Mouse (Mus musculus) liver, embryonic 14.5 days (tissue): ENCODE results near the gene Utp14b. TPM values are rescaled to one million over a fixed set of nuclear protein-coding genes. Genes with fewer than 3 reads are reported as not detected.

Source experiments
- ATAC-seq: fragments of 200-750 bp; cut with Nextera tagmentation; 2 replicates; pipeline ENCODE4 v1.8.0; 2017; ENCODE audit warnings: moderate number of reproducible peaks, mild to moderate bottlenecking, moderate library complexity; ENCODE audit not compliant: insufficient read depth
- DNase-seq, 3 experiments: peaks; one replicate each; pipeline ENCODE4 v3.0.0-alpha.2; 2012 to 2013; ENCODE audit warnings: low read depth in 3 of 3, low spot score in 3 of 3
- H3K27ac ChIP-seq: fragments of 300-500 bp; sonication (generic); 2 replicates; pipeline ENCODE4 v1.5.1; 2014; ENCODE audit warnings: moderate library complexity, mild to moderate bottlenecking, control low read depth, inconsistent platforms
- H3K27me3 ChIP-seq: fragments of 300-500 bp; sonication (generic); 2 replicates; pipeline ENCODE4 v1.6.1; 2014; ENCODE audit warnings: mild to moderate bottlenecking, low read length, moderate library complexity; ENCODE audit not compliant: control insufficient read depth, insufficient read depth
- H3K36me3 ChIP-seq: fragments of 300-500 bp; sonication (generic); replicated peaks from 2 replicates; pipeline ENCODE4 v1.6.1; 2014; ENCODE audit warnings: low read depth; ENCODE audit not compliant: control insufficient read depth, insufficient read depth
- H3K4me1 ChIP-seq, 2 experiments: fragments of 200-500 bp in 1 of 2; fragments of 300-500 bp in 1 of 2; sonication (generic) in 1 of 2; replicated peaks; 2 replicates each; pipeline ENCODE4 v1.6.1; 2012 to 2014; ENCODE audit warnings: antibody characterized with exemption in 1 of 2, inconsistent platforms in 1 of 2, low read length in 1 of 2; ENCODE audit not compliant: control insufficient read depth in 2 of 2, insufficient read depth in 2 of 2
- H3K4me2 ChIP-seq: fragments of 300-500 bp; sonication (generic); 2 replicates; pipeline ENCODE4 v1.6.1; 2014; ENCODE audit warnings: low read depth, mild to moderate bottlenecking, control low read depth, moderate library complexity
- H3K4me3 ChIP-seq, 2 experiments: fragments of 200-500 bp in 1 of 2; fragments of 300-500 bp in 1 of 2; sonication (generic) in 1 of 2; 2 replicates each; pipeline ENCODE4 v1.5.1; 2012 to 2014; ENCODE audit warnings: low read depth in 2 of 2, low read length in 2 of 2, mild to moderate bottlenecking in 2 of 2, control low read depth in 1 of 2, inconsistent platforms in 1 of 2, moderate library complexity in 1 of 2; ENCODE audit not compliant: insufficient read depth in 1 of 2
- H3K9ac ChIP-seq: fragments of 300-500 bp; sonication (generic); replicated peaks from 2 replicates; pipeline ENCODE4 v1.6.1; 2014; ENCODE audit warnings: mild to moderate bottlenecking, control low read depth, moderate library complexity
- H3K9me3 ChIP-seq: fragments of 300-500 bp; sonication (generic); 2 replicates; pipeline ENCODE4 v1.6.1; 2016; ENCODE audit warnings: low read length, mixed read lengths; ENCODE audit not compliant: control insufficient read depth
- CTCF ChIP-seq: IDR thresholded peaks from 2 replicates; pipeline ENCODE4 v1.5.1; 2016; ENCODE audit warnings: antibody characterized with exemption, low read depth, control low read depth
- EP300 ChIP-seq: IDR thresholded peaks from 2 replicates; pipeline ENCODE4 v1.6.1; 2016; ENCODE audit warnings: antibody characterized with exemption, low read depth
- WGBS: fragments of 180-500 bp; shearing (Covaris S2); extraction: QIAGEN DNeasy Blood & Tissue Kit; methylation state at CpG from one replicate; pipeline ENCODE4 v1.1.7; 2014; ENCODE audit not compliant: insufficient replicate concordance; 5-methylcytosine and 5-hydroxymethylcytosine counted together
- polyA plus RNA-seq, 2 experiments: library from polyadenylated mRNA; depleted of rRNA in 1 of 2; stranded (reverse) in 1 of 2; unstranded in 1 of 2; fragments of >200 nt; fragmentation: Nextera tagmentation in 1 of 2; extraction: Ambion mirVana in 1 of 2; gene quantifications; 2 replicates each; pipeline versions ENCODE4 v1.2.1 to v1.2.3; 2012 to 2014

Utp14b gene
- polyA plus RNA-seq, 2 experiments = 0.93 to 1.4 TPM

DNA sequence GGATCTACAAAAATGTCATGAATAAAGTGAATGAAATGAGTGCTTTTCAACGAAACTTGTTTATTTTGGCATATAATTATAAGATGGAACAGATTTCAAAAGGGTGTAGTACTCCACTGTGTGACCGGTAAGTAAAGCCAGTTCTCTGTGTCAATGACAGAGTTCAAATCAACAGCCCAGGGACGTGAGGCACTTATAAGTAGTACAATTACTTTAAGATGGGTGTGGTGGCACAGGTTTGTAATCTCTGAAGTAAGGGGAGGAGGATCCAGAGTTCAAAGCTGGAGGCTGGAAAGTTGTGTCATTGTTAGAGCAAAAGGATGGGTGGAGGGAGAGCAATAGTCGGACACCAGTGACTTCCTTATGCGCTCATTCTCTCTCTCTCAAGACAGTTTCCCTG, 39.1 kb downstream of the Utp14b start:
- no peaks in the 10 kb centered on the region for H3K27me3 ChIP-seq
- TF ChIP-seq CTCF (no peak), EP300 (no peak)
- H3K27ac ChIP-seq = no peak overlapping the region
- H3K36me3 ChIP-seq = peaks cover 3% of the 10 kb centered on the region
- H3K9me3 ChIP-seq = no peaks in the 10 kb centered on the region
- H3K4me2 ChIP-seq = no peak overlapping the region
- H3K4me3 ChIP-seq = no peak overlapping the region
- no peak overlapping the region for H3K9ac ChIP-seq
- ATAC-seq (no peak), DNase-seq (no peak)
- no peaks in the 10 kb centered on the region; a peak in 1 of 4 replicates for H3K4me1 ChIP-seq
- 73% methylated on average over 5 of the region's 5 CpGs for WGBS

DNA sequence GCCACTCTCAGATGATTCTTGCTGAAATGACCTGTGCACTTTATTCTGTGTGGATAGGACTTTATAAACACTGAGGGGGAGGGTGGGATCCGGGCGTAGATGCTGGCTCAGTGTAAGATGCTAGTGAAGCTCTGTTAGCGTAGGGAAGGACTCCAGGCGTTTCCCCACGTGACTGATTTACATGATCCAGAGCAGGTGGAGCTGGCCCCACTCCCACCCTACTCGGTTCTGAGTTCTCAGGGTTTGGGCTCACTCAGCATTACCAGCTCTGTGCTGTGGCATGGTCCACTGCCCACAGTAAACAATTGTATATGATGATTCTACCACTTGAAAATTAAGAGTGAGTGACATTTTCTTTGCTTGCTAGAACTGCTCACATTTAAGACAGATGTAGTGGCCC, 40.3 kb downstream of the Utp14b start:
- 78% methylated on average over 6 of the region's 6 CpGs for WGBS
- ATAC-seq (no peak), DNase-seq (no peak)
- Histone ChIP-seq H3K4me3 (no peak overlapping the region), H3K4me1 (no peaks in the 10 kb centered on the region; a peak in 1 of 4 replicates), H3K36me3 (peaks cover 3% of the 10 kb centered on the region), H3K4me2 (no peak overlapping the region), H3K9me3 (no peaks in the 10 kb centered on the region), H3K9ac (no peak overlapping the region), H3K27me3 (no peaks in the 10 kb centered on the region), H3K27ac (no peak overlapping the region)
- TF ChIP-seq CTCF = no peak
- TF ChIP-seq EP300 = no peak

DNA sequence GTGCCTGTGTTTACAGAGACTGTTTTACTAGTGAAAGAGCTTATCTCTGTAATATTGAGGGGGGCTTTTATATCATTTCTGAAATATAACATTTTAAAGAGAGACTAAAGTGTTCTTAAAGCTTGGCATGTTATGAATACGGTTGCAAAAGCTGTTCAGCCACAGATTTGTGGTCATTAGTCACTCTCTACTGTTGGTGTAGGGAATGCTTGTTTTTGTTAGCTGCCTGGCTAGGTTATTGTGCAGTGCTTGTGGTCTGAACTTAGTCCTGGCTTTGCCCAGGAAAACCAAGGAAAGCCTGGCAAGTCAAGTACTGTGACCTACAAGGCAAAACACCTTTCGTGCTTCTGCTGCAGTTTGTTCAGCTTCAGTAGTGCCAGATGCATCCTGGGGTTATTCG, 43.9 kb downstream of the Utp14b start:
- WGBS = 74% methylated on average over 3 of the region's 3 CpGs
- H3K4me2 ChIP-seq = no peak overlapping the region
- H3K9ac ChIP-seq = no peak overlapping the region
- H3K9me3 ChIP-seq = no peaks in the 10 kb centered on the region
- DNase-seq (no peak), ATAC-seq (no peak)
- peaks cover 3% of the 10 kb centered on the region; the same call in 1 of the 2 replicates for H3K36me3 ChIP-seq
- H3K27ac ChIP-seq = no peak overlapping the region
- no peaks in the 10 kb centered on the region for H3K27me3 ChIP-seq
- no peak overlapping the region for H3K4me3 ChIP-seq
- H3K4me1 ChIP-seq = no peaks in the 10 kb centered on the region
- TF ChIP-seq EP300 (no peak), CTCF (no peak)

DNA sequence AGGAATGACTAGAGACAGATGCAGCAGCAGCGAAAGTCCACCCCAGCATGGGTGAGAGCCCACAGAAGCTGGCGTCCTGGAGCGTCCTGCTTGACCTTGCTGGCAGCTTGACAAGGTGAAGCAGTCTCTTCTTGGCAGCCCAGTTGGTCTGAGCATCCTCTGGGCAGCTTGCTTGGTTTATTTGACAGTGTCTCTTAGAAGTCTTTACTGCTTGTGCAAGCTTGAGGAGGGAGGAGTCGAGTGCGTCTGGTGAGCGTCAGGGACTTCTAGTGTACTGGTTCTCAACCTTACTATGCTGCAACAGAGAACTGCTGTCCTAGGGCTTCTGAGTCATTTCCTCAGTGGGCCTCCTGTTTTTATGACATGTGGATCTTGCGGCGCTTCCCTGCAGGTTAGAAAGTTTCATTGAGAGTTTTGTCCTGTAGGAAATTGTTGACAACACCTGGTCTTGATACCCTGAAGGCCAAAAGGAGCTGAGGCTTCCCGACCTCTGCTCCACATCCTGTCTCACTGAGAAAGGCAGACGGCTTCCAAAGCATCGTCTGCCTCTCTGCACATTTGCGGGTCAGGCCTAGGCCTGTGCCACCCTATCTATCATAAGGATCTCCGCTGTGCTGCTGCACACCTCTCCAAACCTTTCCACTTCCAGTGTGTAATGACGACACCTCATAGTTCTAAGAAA, 44.6 kb downstream of the Utp14b start:
- no peak for ATAC-seq
- H3K9me3 ChIP-seq = no peaks in the 10 kb centered on the region
- no peak overlapping the region for H3K27ac ChIP-seq
- TF ChIP-seq EP300 (no peak), CTCF (no peak)
- no peak overlapping the region for H3K9ac ChIP-seq
- no peak overlapping the region for H3K4me3 ChIP-seq
- WGBS = 38% methylated on average over 14 of the region's 14 CpGs
- H3K4me2 ChIP-seq = no peak overlapping the region
- no peaks in the 10 kb centered on the region for H3K4me1 ChIP-seq
- peaks cover 3% of the 10 kb centered on the region; the same call in 1 of the 2 replicates for H3K36me3 ChIP-seq
- no peaks in the 10 kb centered on the region for H3K27me3 ChIP-seq
- no peak for DNase-seq

DNA sequence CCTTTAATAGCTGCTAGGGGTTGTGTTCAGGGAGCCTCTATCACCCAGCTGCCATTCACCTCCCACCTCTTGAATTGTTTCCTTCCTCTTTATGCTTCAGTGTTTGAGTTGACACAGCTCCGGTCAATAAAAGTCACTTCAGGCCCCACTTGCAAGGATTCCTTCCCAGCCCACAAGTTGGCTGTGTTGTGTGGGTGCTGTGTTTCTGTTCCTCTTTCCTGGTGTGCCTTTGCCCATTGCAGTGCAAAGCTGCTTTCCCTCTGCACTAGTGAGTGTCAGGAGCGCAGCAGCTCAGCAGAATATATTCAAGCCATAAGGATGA, 45.1 kb downstream of the Utp14b start:
- 63% methylated on average over 2 of the region's 2 CpGs for WGBS

More for the DNA sequence above, 45.1 kb downstream of the Utp14b start:
- peaks cover 3% of the 10 kb centered on the region; the same call in 1 of the 2 replicates for H3K36me3 ChIP-seq
- no peaks in the 10 kb centered on the region for H3K9me3 ChIP-seq
- no peak for TF ChIP-seq CTCF
- H3K27ac ChIP-seq = no peak overlapping the region
- no peak overlapping the region for H3K4me3 ChIP-seq
- H3K27me3 ChIP-seq = no peaks in the 10 kb centered on the region
- H3K9ac ChIP-seq = no peak overlapping the region
- H3K4me1 ChIP-seq = no peaks in the 10 kb centered on the region
- DNase-seq (no peak), ATAC-seq (no peak)
- no peak overlapping the region for H3K4me2 ChIP-seq
